Mouse (Mus musculus): ENCODE results near the gene Hdgfl2.

GRCm38 (mm10) chr17:56116193-56116592, 36.8 kb downstream of the Hdgfl2 start:
- no peak for TF ChIP-seq CTCF (IDR thresholded peaks at IDR 0.05; ENCODE audit: control insufficient read depth, insufficient read depth, insufficient replicate concordance, low read depth, low read length)
- no peak for TF ChIP-seq POLR2A (IDR thresholded peaks at IDR 0.05; ENCODE audit: control insufficient read depth, low read depth, low read length)

All from testis, adult 2 months (tissue).